Mouse (Mus musculus) CH12.LX (cell line): ENCODE results near the gene Opalin. TPM values are rescaled to one million over a fixed set of nuclear protein-coding genes. Genes with fewer than 3 reads are reported as not detected.

Source experiments
- DNase-seq: peaks from one replicate; pipeline ENCODE4 v3.0.0-alpha.2; 2013; ENCODE audit errors: extremely low read depth
- H3K27ac ChIP-seq: 2 replicates; pipeline ENCODE4 v1.5.1; 2012; ENCODE audit warnings: low read depth, mild to moderate bottlenecking, control low read depth, moderate library complexity; ENCODE audit not compliant: insufficient read depth
- H3K27me3 ChIP-seq: replicated peaks from 2 replicates; pipeline ENCODE3; 2012; ENCODE audit warnings: inconsistent platforms
- H3K36me3 ChIP-seq, 2 experiments: replicated peaks in 1 of 2; 2 replicates each; pipeline versions ENCODE3 to v1.6.1; 2012; ENCODE audit warnings: inconsistent platforms in 1 of 2, low read length in 1 of 2, mild to moderate bottlenecking in 1 of 2, mixed read lengths in 1 of 2, moderate library complexity in 1 of 2; ENCODE audit not compliant: control insufficient read depth in 1 of 2, insufficient read depth in 1 of 2
- H3K4me1 ChIP-seq, 2 experiments: 2 replicates each; pipeline ENCODE4 v1.6.1; 2012; ENCODE audit warnings: inconsistent platforms in 1 of 2, moderate library complexity in 1 of 2; ENCODE audit not compliant: insufficient read depth in 2 of 2, control insufficient read depth in 1 of 2
- H3K4me2 ChIP-seq: 2 replicates; pipeline ENCODE4 v1.6.1; 2012; ENCODE audit warnings: low read depth, mild to moderate bottlenecking, control low read depth; ENCODE audit not compliant: poor library complexity, insufficient read depth, severe bottlenecking
- H3K4me3 ChIP-seq, 3 experiments: fragments of 150-350 bp in 1 of 3; sonication (generic) in 1 of 3; replicated peaks in 1 of 3; 2 replicates each; pipeline versions ENCODE3 to v1.5.1; 2011 to 2012; ENCODE audit warnings: low read depth in 2 of 3, low read length in 2 of 3, mild to moderate bottlenecking in 2 of 3, moderate library complexity in 2 of 3, control low read depth in 1 of 3, improper control_type of control experiment in 1 of 3, inconsistent platforms in 1 of 3, mixed read lengths in 1 of 3; ENCODE audit not compliant: poor library complexity in 1 of 3
- H3K79me2 ChIP-seq: replicated peaks from 2 replicates; pipeline ENCODE4 v1.6.1; 2012; ENCODE audit warnings: mild to moderate bottlenecking, moderate library complexity; ENCODE audit not compliant: control insufficient read depth, poor library complexity, insufficient read depth, severe bottlenecking; ENCODE audit errors: extremely low read depth
- H3K9ac ChIP-seq: 2 replicates; pipeline ENCODE4 v1.6.1; 2012; ENCODE audit warnings: low read depth, mild to moderate bottlenecking, control low read depth, moderate library complexity; ENCODE audit not compliant: insufficient read depth
- H3K9me3 ChIP-seq: replicated peaks from 2 replicates; pipeline ENCODE3; 2012; ENCODE audit warnings: low read length, inconsistent platforms, mixed read lengths
- E2F4 ChIP-seq: IDR thresholded peaks from 2 replicates; pipeline ENCODE4 v1.6.1; 2011; ENCODE audit warnings: low read depth, low read length, improper control_type of control experiment; ENCODE audit not compliant: insufficient replicate concordance
- EP300 ChIP-seq: IDR thresholded peaks from 2 replicates; pipeline ENCODE4 v1.6.1; 2011; ENCODE audit warnings: low read length, improper control_type of control experiment
- GABPA ChIP-seq: IDR thresholded peaks from 2 replicates; pipeline ENCODE4 v1.6.1; 2012; ENCODE audit warnings: low read depth, low read length, improper control_type of control experiment, inconsistent platforms; ENCODE audit not compliant: insufficient replicate concordance
- HCFC1 ChIP-seq: IDR thresholded peaks from 2 replicates; pipeline ENCODE4 v1.6.1; 2012; ENCODE audit warnings: low read depth, mild to moderate bottlenecking, inconsistent platforms, low read length, improper control_type of control experiment
- JUND ChIP-seq: conservative IDR thresholded peaks from 2 replicates; pipeline ENCODE4 v1.6.1; 2011; ENCODE audit warnings: low read depth, low read length, improper control_type of control experiment
- KAT2A ChIP-seq: IDR thresholded peaks from 2 replicates; pipeline ENCODE4 v1.6.1; 2012; ENCODE audit warnings: low read length, improper control_type of control experiment, inconsistent platforms; ENCODE audit not compliant: insufficient replicate concordance
- MAX ChIP-seq: IDR thresholded peaks from 2 replicates; pipeline ENCODE4 v1.6.1; 2011; ENCODE audit warnings: low read length, improper control_type of control experiment
- MEF2A ChIP-seq: IDR thresholded peaks from 2 replicates; pipeline ENCODE4 v1.6.1; 2014; ENCODE audit warnings: low read depth, mild to moderate bottlenecking, inconsistent platforms, low read length, improper control_type of control experiment, borderline replicate concordance
- MXI1 ChIP-seq: IDR thresholded peaks from 2 replicates; pipeline ENCODE4 v1.6.1; 2011; ENCODE audit warnings: mild to moderate bottlenecking, low read depth, low read length, improper control_type of control experiment
- POLR2A ChIP-seq: IDR thresholded peaks from 2 replicates; pipeline ENCODE4 v1.6.1; 2011; ENCODE audit warnings: low read depth, mild to moderate bottlenecking, improper control_type of control experiment, low read length
- POLR2AphosphoS2 ChIP-seq: IDR thresholded peaks from 2 replicates; pipeline ENCODE4 v1.6.1; 2011; ENCODE audit warnings: low read depth, low read length, improper control_type of control experiment
- TBP ChIP-seq: conservative IDR thresholded peaks from 2 replicates; pipeline ENCODE4 v1.6.1; 2011; ENCODE audit warnings: low read depth, low read length, improper control_type of control experiment
- UBTF ChIP-seq: IDR thresholded peaks from 2 replicates; pipeline ENCODE4 v1.6.1; 2012; ENCODE audit warnings: low read depth, mild to moderate bottlenecking, inconsistent platforms, low read length, improper control_type of control experiment, moderate library complexity
- ZKSCAN1 ChIP-seq: IDR thresholded peaks from 2 replicates; pipeline ENCODE4 v1.6.1; 2012; ENCODE audit warnings: low read depth, inconsistent platforms, low read length, improper control_type of control experiment, borderline replicate concordance
- ZMIZ1 ChIP-seq: IDR thresholded peaks from 2 replicates; pipeline ENCODE4 v1.6.1; 2012; ENCODE audit warnings: low read depth, mild to moderate bottlenecking, inconsistent platforms, low read length, improper control_type of control experiment
- dilution Hi-C: fragments of 300-500 bp; cut with MboI; formaldehyde crosslinking; loops from 2 replicates; pipeline ENCODE4 v1.14.3; 2020; ENCODE audit warnings: low sequenced_read_pairs; ENCODE audit not compliant: extremely low pct_unique_long_range_greater_than_20kb, extremely low pct_ligation_motif_present
- in situ Hi-C: fragments of 300-500 bp; cut with MboI; formaldehyde crosslinking; loops from 3 replicates; pipeline ENCODE4 v1.14.3; 2019; ENCODE audit warnings: low sequenced_read_pairs, low pct_ligation_motif_present, low pct_unique_long_range_greater_than_20kb, mixed read lengths
- polyA plus RNA-seq: library from polyadenylated mRNA; unstranded; fragments of >175 nt; gene quantifications from 2 replicates; pipeline ENCODE4 v1.2.1, GENCODE M21; 2012; ENCODE audit warnings: low read depth; ENCODE audit not compliant: insufficient read length
- total RNA-seq, 2 experiments: library from RNA; depleted of rRNA; stranded (reverse); fragments of 300-350 nt in 1 of 2; fragments of >200 nt in 1 of 2; gene quantifications; 2 replicates each; pipeline ENCODE4 v1.2.3; 2012 to 2014

The Opalin gene
- total and polyA plus RNA-seq, 3 experiments: not detected

GRCm38 (mm10) chr19:41027024-41027423 lies 49.9 kb downstream of the Opalin start:
- no peak for DNase-seq
- TF ChIP-seq EP300: no peak
- no peak for TF ChIP-seq KAT2A
- no peak for TF ChIP-seq POLR2AphosphoS2
- TF ChIP-seq JUND: no peak
- Histone ChIP-seq H3K4me1 (peaks cover 2 to 11% of the 10 kb centered on the region in 2 experiments; a peak in 3 of 4 replicates), H3K27ac (no peak overlapping the region), H3K4me2 (no peak overlapping the region), H3K4me3 (no peak overlapping the region), H3K9ac (no peak overlapping the region), H3K27me3 (no peaks in the 10 kb centered on the region), H3K79me2 (no peaks in the 10 kb centered on the region), H3K36me3 (no peaks in the 10 kb centered on the region), H3K9me3 (no peaks in the 10 kb centered on the region)
- in situ Hi-C loops (loop anchor here (25.0 kb wide), 1 partner anchor 265 kb away; no protein-coding TSS in a partner anchor), dilution Hi-C loops (no loop called here)

GRCm38 (mm10) chr19:41026551-41026950 lies 50.4 kb downstream of the Opalin start:
- no peaks in the 10 kb centered on the region for H3K27me3 ChIP-seq
- H3K9me3 ChIP-seq: no peaks in the 10 kb centered on the region
- no peak for DNase-seq
- H3K27ac ChIP-seq: no peak overlapping the region
- dilution Hi-C loops (no loop called here), in situ Hi-C loops (loop anchor here (25.0 kb wide), 1 partner anchor 264 kb away; no protein-coding TSS in a partner anchor)
- no peaks in the 10 kb centered on the region for H3K79me2 ChIP-seq
- no peak overlapping the region for H3K4me2 ChIP-seq
- peaks cover 2 to 11% of the 10 kb centered on the region in 2 experiments; a peak in 3 of 4 replicates for H3K4me1 ChIP-seq
- no peaks in the 10 kb centered on the region for H3K36me3 ChIP-seq
- no peak overlapping the region for H3K4me3 ChIP-seq
- no peak overlapping the region for H3K9ac ChIP-seq
- TF ChIP-seq TBP (no peak), MEF2A (no peak), ZKSCAN1 (no peak), E2F4 (no peak), MXI1 (no peak), POLR2A (no peak), UBTF (no peak), GABPA (no peak), MAX (no peak), ZMIZ1 (no peak), HCFC1 (no peak)
